Mouse (Mus musculus) layer of hippocampus, adult 9-10 months (tissue): ENCODE results near the gene Stk33.
"Not testable (repeated sequence)": the region's sequence is repeated elsewhere in the genome, so short reads cannot be mapped to it uniquely, and the experiment has no call there.

Experiments
- DNase-seq: peaks from one replicate; pipeline ENCODE4 v3.0.0; 2022; ENCODE audit warnings: low spot score

Stk33 gene

GRCm38 (mm10) chr7:109438781-109439591 lies at the start of gene Stk33:
Gene Stk33 (minus strand): TSS chr7:109439081.
- DNase-seq = no peak

GRCm38 (mm10) chr7:109484221-109484620 lies 45.3 kb upstream of the Stk33 start:
- no peak for DNase-seq

DNA sequence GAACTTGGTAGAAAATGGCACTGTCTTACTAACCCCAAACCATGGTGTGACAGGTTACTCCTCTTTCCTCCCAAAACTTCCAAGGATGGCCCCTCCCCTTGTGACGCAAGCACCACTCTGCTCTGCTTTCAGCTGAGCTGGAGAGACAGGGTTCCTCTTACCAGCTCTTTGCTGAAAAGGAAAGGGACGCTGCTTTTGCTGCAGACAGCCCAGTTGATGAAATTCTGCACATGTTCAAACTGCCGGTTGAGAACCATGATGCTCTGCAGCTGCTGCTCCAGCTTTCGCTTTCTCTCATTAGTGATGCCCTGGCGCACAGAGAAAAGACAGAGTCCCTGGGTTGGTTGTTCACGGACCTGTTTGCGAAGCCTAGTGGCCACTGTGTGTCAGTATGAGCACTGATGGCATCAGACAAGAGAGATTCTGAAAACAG lies 41.9 kb upstream of the Stk33 start:
- DNase-seq = no peak

DNA sequence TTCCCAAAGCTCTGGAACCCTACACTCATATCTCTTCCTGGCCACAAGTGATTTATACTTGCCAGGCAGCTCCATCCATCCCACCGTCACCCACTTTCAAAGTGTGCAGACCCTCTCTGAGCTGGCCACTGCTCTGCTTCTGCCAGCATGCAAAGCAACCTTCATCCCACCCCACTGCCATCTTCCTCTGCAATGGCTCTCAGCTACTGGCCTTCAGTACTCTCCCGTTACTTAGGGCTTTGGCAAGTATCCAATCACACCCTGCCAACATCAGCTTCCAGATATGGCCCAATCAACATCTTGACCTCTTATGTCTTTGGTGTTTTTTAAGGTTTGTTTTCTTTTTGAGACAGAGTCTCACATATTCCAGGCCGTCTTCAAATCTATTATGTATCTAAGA lies 39.0 kb upstream of the Stk33 start:
- no peak for DNase-seq

DNA sequence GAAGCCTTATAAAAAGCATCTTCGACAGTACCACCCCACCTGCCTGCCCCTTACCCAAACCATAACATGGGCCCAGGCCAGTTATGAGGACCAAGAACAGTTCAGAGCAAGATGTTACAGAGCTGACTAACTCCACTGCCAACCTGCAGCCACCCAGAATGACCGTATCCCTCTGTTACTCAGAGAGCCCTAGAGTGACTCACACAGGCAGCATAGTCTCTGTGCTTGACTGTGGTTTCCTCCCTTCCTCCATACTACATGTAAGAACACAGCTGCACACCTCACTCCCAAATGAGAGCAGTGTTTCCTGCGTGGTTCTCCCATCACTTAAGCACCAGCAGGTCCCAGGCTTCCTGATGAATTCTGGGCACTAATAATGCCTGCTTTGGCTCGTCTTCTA lies 31.8 kb upstream of the Stk33 start:
- DNase-seq = no peak

DNA sequence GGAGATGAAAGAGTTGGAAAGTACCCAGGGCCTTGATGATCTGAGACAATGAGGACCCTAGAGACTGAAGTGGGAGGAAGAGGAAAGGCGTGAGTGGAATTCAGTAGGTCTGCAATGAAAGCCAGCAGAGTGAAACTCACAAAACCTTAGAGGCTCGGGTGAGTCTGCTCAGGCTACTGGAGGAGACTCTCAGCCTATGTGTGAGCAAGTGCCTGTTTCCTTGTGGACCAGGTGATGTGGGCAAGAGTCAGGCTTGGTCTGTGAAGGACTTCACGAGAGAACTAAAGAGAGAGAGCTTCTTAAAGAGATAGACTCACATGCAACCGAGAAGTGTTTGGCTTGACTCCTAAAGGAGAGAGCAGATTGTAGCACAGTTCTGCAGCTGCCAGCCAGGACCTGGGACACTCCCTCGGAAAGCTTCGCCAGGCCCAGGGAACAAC lies 29.4 kb upstream of the Stk33 start:
- DNase-seq = no peak

- DNase-seq = no peak
Observed at GRCm38 (mm10) chr7:109467591-109467990, 28.7 kb upstream of the Stk33 start.

DNA sequence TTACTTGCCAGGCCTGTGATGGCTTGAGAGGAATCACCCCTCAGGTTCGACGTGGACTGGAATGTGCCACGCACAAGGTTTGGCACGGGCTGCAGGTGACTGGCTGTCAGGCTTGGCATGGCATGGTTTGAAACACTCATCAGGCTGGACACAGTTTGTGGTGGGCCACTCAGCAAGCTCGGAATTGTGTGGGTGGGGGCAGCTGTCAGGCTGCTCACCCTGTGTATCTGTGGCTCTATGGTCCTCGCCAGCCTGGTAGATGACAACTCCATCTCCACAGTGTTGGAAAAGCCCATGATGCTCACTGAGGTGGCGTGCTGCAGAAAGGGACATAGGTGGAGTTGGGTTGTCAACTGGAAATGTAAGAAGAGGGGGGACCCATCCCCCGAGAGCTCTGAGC lies 21.8 kb upstream of the Stk33 start:
- no peak for DNase-seq

DNA sequence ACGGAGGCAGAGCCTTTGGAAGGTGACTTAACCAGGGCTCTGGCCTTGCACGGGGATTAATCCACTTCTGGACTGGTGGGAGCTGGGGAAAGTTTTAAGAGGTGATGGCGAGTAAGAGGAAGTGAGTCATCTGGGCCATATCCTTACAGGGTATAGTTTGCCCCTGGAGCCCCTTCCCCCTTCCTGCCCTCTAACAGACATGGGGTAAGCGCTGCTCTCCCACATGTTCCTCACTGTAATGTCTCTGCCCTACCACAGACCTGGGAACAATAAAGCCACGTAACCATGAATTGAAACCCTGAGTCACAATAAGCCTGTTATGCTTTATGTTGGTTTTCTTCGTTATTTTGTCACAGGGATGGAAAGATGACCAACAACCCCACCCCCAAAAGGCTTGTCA lies 17.7 kb upstream of the Stk33 start:
- DNase-seq = no peak

GRCm38 (mm10) chr7:109455748-109456147 lies 16.9 kb upstream of the Stk33 start:
- DNase-seq = no peak

DNA sequence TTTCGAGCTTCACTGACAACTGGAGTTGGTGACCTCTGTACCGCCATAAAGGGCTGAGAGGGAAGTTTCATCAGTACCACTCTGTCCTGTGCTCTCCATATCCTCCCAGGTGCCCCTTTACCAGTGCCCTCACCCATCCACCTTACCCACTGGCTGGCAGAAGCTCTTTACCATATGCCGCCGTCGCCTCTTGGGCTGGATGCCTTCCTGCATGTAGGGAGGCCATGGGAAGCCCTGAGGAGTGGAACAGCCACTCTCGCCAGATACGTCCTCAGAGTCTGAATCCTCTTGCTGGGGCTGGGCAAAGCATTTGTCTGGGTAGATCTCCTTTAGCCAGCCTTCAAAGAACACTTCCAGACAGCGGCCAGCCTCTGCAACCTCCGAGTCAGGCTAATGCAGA lies 16.0 kb upstream of the Stk33 start:
- no peak for DNase-seq

GRCm38 (mm10) chr7:109448060-109448459 lies 9.2 kb upstream of the Stk33 start:
- no peak for DNase-seq

DNA sequence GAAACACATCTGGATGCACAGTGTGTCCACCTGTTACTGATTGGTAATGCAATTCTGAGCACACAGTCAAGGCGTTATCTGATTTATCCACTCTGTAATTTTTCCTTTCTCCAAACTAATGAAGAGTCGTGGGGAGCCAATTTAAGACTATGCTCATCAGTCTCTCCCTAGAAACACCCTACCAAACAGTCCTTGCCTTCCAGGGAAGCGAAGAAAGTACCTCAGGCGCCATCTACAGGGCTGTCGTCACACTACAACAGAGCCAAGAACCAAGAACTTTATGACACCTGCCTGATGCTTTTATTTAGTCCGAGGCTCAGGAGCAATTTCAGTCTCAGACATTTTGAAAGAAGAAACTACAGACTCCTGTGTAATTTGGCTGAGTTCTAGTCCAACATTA lies 6.1 kb upstream of the Stk33 start:
- peak; percentile 22 for DNase-seq

DNA sequence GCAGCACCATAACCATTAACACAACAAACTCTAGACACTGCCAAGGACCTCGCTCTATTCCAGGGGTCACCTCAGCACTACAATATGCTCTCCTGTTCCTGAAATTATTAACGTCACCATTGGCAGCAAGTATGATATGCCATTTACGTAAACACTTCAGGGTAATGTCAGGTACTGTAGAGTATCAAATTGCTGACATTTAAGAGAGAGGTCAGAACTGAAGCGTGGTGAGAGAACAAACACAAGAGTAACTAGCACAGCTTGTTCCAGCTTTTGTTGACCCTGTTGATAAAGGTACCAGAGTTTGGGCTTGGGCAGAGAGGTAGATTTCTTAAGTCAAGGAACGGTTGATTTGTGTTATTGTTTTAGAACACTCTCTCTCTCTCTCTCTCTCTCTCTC lies 3.9 kb upstream of the Stk33 start:
- no peak for DNase-seq

- DNase-seq = no peak
Observed at GRCm38 (mm10) chr7:109440697-109441269, 1.9 kb upstream of the Stk33 start.

GRCm38 (mm10) chr7:109424422-109425159 lies 14.3 kb downstream of the Stk33 start:
- peak; percentile 49 for DNase-seq

DNA sequence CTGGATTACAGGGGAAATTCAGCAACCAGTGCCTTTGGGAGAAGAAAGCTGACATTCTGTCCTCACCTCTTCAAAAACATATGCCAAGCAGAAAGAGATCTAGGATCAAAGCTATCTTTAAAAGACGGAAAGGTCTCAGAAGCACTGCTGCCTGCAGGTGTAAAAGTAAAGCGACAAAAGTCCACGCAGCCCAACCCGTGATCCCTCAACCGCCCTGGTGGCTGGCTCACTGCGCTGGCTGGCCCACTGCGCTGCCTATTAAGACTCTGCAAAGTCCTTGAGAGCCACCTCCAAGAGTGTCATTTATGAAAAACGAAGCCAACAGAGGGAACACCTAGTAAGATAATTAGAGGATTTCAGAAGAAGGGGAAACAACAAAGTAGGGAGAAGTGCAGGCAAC lies 16.1 kb downstream of the Stk33 start:
- no peak for DNase-seq

- DNase-seq = no peak
Observed at GRCm38 (mm10) chr7:109405491-109405890, 33.4 kb downstream of the Stk33 start.

DNA sequence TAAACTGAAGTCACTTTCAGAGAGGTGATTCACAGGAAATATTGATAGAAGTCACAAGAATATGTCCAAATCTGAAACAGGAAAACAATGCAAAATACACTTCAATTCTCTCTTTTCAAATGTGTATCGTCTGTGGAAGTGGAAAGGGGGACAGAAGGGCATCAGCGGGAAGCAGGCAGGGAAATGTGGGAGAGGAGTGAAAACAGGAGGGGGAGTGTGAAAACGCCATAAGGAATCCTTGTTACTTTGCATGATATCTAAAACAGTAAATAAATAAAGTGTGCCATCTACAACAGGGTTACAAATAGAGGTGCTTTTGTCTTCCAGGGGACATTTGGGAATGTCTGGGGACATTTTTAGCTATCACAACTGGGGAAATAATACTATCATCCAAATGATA lies 39.6 kb downstream of the Stk33 start:
- DNase-seq = no peak

GRCm38 (mm10) chr7:109381131-109381530 lies 57.8 kb downstream of the Stk33 start:
- DNase-seq = no peak

DNA sequence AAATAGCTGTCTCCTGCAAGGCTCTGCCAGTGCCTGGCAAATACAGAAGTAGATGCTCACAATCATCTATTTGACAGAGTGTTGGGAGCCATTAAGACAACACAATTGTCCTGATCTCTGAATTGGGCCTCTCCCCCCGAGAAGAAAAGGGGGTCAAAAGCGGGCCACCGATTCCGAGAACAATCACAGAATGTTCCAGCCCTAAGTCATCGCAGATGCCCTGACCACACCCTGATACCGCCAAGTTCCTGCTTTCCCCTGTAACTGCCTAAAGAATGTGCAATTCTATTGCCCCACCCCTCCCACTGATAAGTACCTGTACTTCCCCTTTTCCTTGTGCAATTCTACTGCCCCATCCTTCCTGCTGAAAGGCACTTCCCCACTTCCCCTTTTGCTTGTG lies 65.3 kb downstream of the Stk33 start:
- not testable (repeated sequence) for DNase-seq

DNA sequence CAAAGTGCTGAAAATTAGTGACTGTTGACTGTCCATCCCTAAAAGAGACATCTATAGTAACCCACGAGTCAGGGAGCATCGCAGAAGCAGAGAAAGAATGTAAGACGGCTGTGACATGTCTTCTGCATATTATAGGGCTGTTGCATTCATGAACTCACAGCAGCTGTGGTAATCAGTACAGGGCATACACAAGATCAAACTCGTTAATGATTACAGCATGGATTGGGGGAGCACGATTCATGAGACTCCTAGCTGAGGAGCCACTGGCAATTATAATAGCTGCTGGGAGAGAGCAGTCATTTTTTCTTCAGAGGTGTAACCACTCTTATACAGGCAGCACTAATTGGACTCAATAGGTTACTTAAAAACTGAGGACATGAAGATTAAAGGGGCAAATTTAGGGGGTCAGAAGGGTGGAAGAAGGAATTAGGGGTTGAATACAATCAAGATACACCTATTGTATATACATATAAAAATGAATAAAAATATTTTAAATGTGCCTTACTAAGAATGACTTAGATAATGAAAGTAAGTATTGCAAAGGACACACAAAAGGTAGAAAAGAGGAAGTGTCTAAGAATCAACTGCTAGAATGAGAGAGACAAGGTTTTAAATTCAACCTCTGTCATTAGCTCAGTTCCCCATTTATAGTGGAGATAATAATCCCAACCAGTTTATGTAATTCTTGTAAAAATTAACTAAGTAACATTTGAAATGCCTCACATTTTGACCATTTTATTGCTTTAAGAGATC lies 80.3 kb downstream of the Stk33 start:
- DNase-seq = no peak
